Comparison of ENCODE assay signal across 12 mouse cellular contexts in genomic region chr7:125603185-125603631, GRCm38 (mm10). TPM values are rescaled to one million over a fixed set of nuclear protein-coding genes. Genes with fewer than 3 reads are reported as not detected.
DNase-seq lines count a peak whose midpoint lies in the region; ATAC-seq and TF ChIP-seq lines count a peak whose summit lies in the region.
"Had no signal": no experiment of that assay in that cellular context is flagged by ENCODE, and none has a peak within 500 bp of the region (broad histone marks: within the 10 kb centered on the region; RNA-seq: fewer than 3 reads in every experiment).

TSS of gene Il21r (plus strand) at chr7:125603429.

- H3K36me3 ChIP-seq in liver, adult 2 months (ENCODE audit: control insufficient read depth, insufficient read depth, low read length) = no peaks in the 10 kb centered on the region
- no peaks in the 10 kb centered on the region; the same call in 1 of the 2 replicates for H3K36me3 ChIP-seq in spleen, adult 2 months (ENCODE audit: control insufficient read depth, insufficient read depth, low read length)
- H3K36me3 ChIP-seq in midbrain, embryonic 16.5 days (ENCODE audit: control insufficient read depth, insufficient read depth, low read length) = no peaks in the 10 kb centered on the region
- H3K36me3 ChIP-seq: intestine, embryonic 15.5 days; stomach, embryonic 15.5 days had no signal

- peak; percentile 58 for ATAC-seq in CD4-positive, CD25-positive, alpha-beta regulatory T cell, adult 4 months
- no peak for ATAC-seq in midbrain, embryonic 16.5 days
- ATAC-seq: intestine, embryonic 15.5 days had no signal

- peak; percentile 61 for DNase-seq in layer of hippocampus, adult 11-12 months (ENCODE audit: low spot score)
- no peak for DNase-seq in layer of hippocampus, postnatal 25 days (ENCODE audit: extremely low spot score in 1 of 2, low spot score in 1 of 2)
- DNase-seq in liver, adult 2 months (ENCODE audit: extremely low read depth, low read depth, low spot score) = no peak
- DNase-seq in spleen, adult 2 months (ENCODE audit: low read depth in 1 of 2, low spot score in 2 of 2) = peak; percentile 56 to 83
- no peak for DNase-seq in kidney, postnatal 25 days
- DNase-seq in gastrocnemius, postnatal 4 days (ENCODE audit: low spot score in 2 of 2) = no peak
- DNase-seq: cerebellum, postnatal 25 days; lung, postnatal 10 days had no signal

- H3K79me2 ChIP-seq in liver, adult 2 months (ENCODE audit: control insufficient read depth, insufficient read depth, low read length) = no peaks in the 10 kb centered on the region

- H3K27me3 ChIP-seq in liver, adult 2 months (ENCODE audit: control insufficient read depth, insufficient read depth, low read length) = no peaks in the 10 kb centered on the region
- no peaks in the 10 kb centered on the region for H3K27me3 ChIP-seq in spleen, adult 2 months (ENCODE audit: control insufficient read depth, insufficient read depth, low read length)
- no peaks in the 10 kb centered on the region; the same call in 1 of the 2 replicates for H3K27me3 ChIP-seq in midbrain, embryonic 16.5 days (ENCODE audit: control insufficient read depth, insufficient read depth, low read depth, low read length)
- H3K27me3 ChIP-seq: intestine, embryonic 15.5 days; stomach, embryonic 15.5 days had no signal

- TF ChIP-seq CTCF in liver, adult 2 months (IDR thresholded peaks at IDR 0.05; ENCODE audit: low read depth, low read length) = no peak
- TF ChIP-seq CTCF in spleen, adult 2 months (IDR thresholded peaks at IDR 0.05; ENCODE audit: extremely low read depth, insufficient read depth, insufficient read length, insufficient replicate concordance) = no peak

- no peak for TF ChIP-seq POLR2A in liver, adult 2 months (IDR thresholded peaks at IDR 0.05; ENCODE audit: extremely low read depth, insufficient read depth, low read length)
- peak; percentile 96 for TF ChIP-seq POLR2A in spleen, adult 2 months (IDR thresholded peaks at IDR 0.05; ENCODE audit: low read depth, low read length)

- no peaks in the 10 kb centered on the region for H3K4me1 ChIP-seq in liver, adult 2 months (ENCODE audit: control insufficient read depth, insufficient read depth, low read length)
- H3K4me1 ChIP-seq in spleen, adult 2 months (ENCODE audit: control insufficient read depth, insufficient read depth, insufficient read length) = peaks cover 42% of the 10 kb centered on the region; the same call in 1 of the 2 replicates
- no peaks in the 10 kb centered on the region for H3K4me1 ChIP-seq in midbrain, embryonic 16.5 days (ENCODE audit: control insufficient read depth, insufficient read depth, low read length)
- H3K4me1 ChIP-seq: intestine, embryonic 15.5 days had no signal

- H3K4me2 ChIP-seq in midbrain, embryonic 16.5 days (ENCODE audit: low read length) = no peak within 1 kb of the TSS
- H3K4me2 ChIP-seq: intestine, embryonic 15.5 days; stomach, embryonic 15.5 days had no signal

- no peaks in the 10 kb centered on the region for H3K9me3 ChIP-seq in midbrain, embryonic 16.5 days (replicated peaks; ENCODE audit: control insufficient read depth, low read length, poor library complexity, severe bottlenecking)
- H3K9me3 ChIP-seq: intestine, embryonic 15.5 days; stomach, embryonic 15.5 days had no signal

- WGBS in liver, adult 2 months = 76% methylated on average over 11 of the region's 11 CpGs
- WGBS in spleen, adult 2 months = 6% methylated on average over 11 of the region's 11 CpGs
- WGBS in midbrain, embryonic 16.5 days = 82% methylated on average over 11 of the region's 11 CpGs

- no peak within 1 kb of the TSS for H3K9ac ChIP-seq in liver, adult 2 months (ENCODE audit: low read depth, low read length)
- no peak within 1 kb of the TSS for H3K9ac ChIP-seq in midbrain, embryonic 16.5 days (ENCODE audit: low read depth, low read length)
- H3K9ac ChIP-seq: intestine, embryonic 15.5 days; stomach, embryonic 15.5 days had no signal

- H3K27ac ChIP-seq in liver, adult 2 months (replicated peaks; ENCODE audit: insufficient read depth, low read depth, low read length) = 0 out of 2 replicates have a peak within 1 kb of the TSS, but pooled peaks have one; percentile 4
- H3K27ac ChIP-seq in spleen, adult 2 months (ENCODE audit: insufficient read depth, low read length) = peak within 1 kb of the TSS; percentile 97
- H3K27ac ChIP-seq in midbrain, embryonic 16.5 days (ENCODE audit: low read length) = no peak within 1 kb of the TSS
- H3K27ac ChIP-seq: intestine, embryonic 15.5 days; stomach, embryonic 15.5 days had no signal

- H3K4me3 ChIP-seq in liver, adult 2 months (ENCODE audit: insufficient read depth, low read depth, low read length) = peak within 1 kb of the TSS; percentile 41
- H3K4me3 ChIP-seq in spleen, adult 2 months (ENCODE audit: extremely low read depth, insufficient read depth, insufficient read length) = peak within 1 kb of the TSS; percentile 75
- H3K4me3 ChIP-seq in midbrain, embryonic 16.5 days (ENCODE audit: low read depth, low read length) = no peak within 1 kb of the TSS
- H3K4me3 ChIP-seq: intestine, embryonic 15.5 days; stomach, embryonic 15.5 days had no signal

RNA-seq across cellular contexts. Expression of gene Il21r, which starts in this region (rescaled TPM):
- 1 to 10 TPM in 1 of 2 experiments, under 1 TPM in 1; 0.89 to 1.1 TPM for total RNA-seq in layer of hippocampus, postnatal 25 days (2021)
- 100 to 1,000 TPM in 1 of 2 experiments, 10 to 100 TPM in 1; 99.5 to 157 TPM for polyA plus RNA-seq in CD4-positive, CD25-positive, alpha-beta regulatory T cell, adult 4 months (2017; shearing (Covaris generic))
- total RNA-seq in liver, adult 2 months (2014; rRNA removed) = 0.09 and 0.67 TPM in 2 replicates
- polyA plus RNA-seq in liver, adult 2 months (2012; rRNA removed) = 0.62 and 1.2 TPM in 2 replicates
- polyA plus RNA-seq in spleen, adult 2 months (2012; rRNA removed) = 138 and 180 TPM in 2 replicates
- total RNA-seq in gastrocnemius, postnatal 4 days (2021) = 1 to 10 TPM; 1.0 to 1.7 TPM
- polyA plus RNA-seq in midbrain, embryonic 16.5 days (2015; fragmentation: Nextera tagmentation; extraction: Ambion mirVana) = 0.28 and 0.41 TPM in 2 replicates

Comparison
In these comparisons a context has a peak if more than half of its experiments do, and no peak if none do; other contexts are left out.
1. RNA of gene Il21r (polyA plus RNA-seq): 99.5 to 157 TPM in CD4-positive, CD25-positive, alpha-beta regulatory T cell, adult 4 months and 138 to 180 TPM in spleen, adult 2 months; 0.62 to 1.2 TPM in liver, adult 2 months and 0.28 to 0.41 TPM in midbrain, embryonic 16.5 days; every median in the first group is over 10 times any median in the second.
2. DNase-seq: peak in layer of hippocampus, adult 11-12 months (single experiment) and spleen, adult 2 months (2 of 2); none in layer of hippocampus, postnatal 25 days (0 of 2), liver, adult 2 months (single experiment), kidney, postnatal 25 days (0 of 2) and gastrocnemius, postnatal 4 days (0 of 2).